Mouse (Mus musculus) right cerebral cortex, postnatal 4 days (tissue): ENCODE measurements at regions not wholly inside any gene's neighbourhood (a gene's known extent, or its start where the extent isn't known, plus 50 kb on each side); places are given as distances from the start of the nearest gene placed in this dataset.

Source experiments
- DNase-seq: peaks from one replicate; pipeline ENCODE4 v3.0.0-alpha.2; 2022

- no peak for DNase-seq
These were observed 144.7 kb upstream of the Dyrk2 start for GRCm38 (mm10) chr10:119014731-119015130.

GRCm38 (mm10) chr10:119013758-119014157, 143.7 kb upstream of the Dyrk2 start:
- no peak for DNase-seq

- no peak for DNase-seq
These were observed 141.5 kb upstream of the Dyrk2 start for GRCm38 (mm10) chr10:119011511-119011910.

GRCm38 (mm10) chr10:119010884-119011283, 140.9 kb upstream of the Dyrk2 start:
- no peak for DNase-seq

GRCm38 (mm10) chr10:119006866-119007575, 137.0 kb upstream of the Dyrk2 start:
- no peak for DNase-seq

- DNase-seq: no peak
These were observed 135.5 kb upstream of the Dyrk2 start for GRCm38 (mm10) chr10:119005491-119005890.

GRCm38 (mm10) chr10:119004426-119004825, 134.4 kb upstream of the Dyrk2 start:
- DNase-seq: no peak

- no peak for DNase-seq
These were observed 133.8 kb upstream of the Dyrk2 start for GRCm38 (mm10) chr10:119003839-119004238.

- no peak for DNase-seq
These were observed 133.0 kb upstream of the Dyrk2 start for GRCm38 (mm10) chr10:119003042-119003441.

DNA sequence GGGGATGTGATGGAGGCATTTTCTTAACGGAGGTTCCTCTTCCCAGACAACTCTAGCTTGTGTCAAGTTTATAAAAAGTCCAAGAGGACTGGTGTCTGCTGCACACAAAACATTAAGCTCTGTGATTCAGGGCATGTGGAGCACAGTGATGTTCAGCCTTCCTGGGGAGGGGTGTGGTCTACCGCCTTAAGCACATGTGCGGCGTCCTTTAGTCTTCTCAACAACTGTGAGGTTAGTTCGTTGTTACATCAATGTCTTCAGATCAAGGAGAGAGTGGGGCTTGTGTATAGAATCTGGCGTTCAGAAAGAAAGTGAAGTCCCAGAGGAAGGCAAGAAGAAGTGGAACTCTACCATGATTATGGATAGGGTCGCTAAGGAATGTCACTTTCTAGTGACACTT, 131.9 kb upstream of the Dyrk2 start:
- DNase-seq: no peak

GRCm38 (mm10) chr10:119001000-119001780, 131.2 kb upstream of the Dyrk2 start:
- no peak for DNase-seq

DNA sequence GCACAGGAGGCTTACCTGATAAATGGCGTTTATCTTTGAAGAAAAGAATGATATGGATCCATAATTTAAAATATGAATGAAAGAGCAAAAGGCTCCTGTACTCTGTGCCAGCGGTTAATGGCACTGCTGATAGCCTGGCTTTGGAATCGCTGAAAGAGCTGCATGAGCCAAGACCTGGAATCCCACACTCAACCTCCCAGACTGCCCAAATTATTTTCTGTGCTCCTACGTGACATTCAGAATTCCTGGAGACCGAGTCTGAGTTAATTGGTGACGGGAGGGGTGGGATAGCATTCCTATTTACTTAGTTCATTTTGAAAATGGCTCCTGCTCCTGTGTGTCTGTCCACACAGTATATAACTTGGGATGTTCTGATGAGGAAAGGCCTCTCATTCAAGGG, 129.0 kb upstream of the Dyrk2 start:
- DNase-seq: no peak

- no peak for DNase-seq
These were observed 127.0 kb upstream of the Dyrk2 start for GRCm38 (mm10) chr10:118997034-118997433.

DNA sequence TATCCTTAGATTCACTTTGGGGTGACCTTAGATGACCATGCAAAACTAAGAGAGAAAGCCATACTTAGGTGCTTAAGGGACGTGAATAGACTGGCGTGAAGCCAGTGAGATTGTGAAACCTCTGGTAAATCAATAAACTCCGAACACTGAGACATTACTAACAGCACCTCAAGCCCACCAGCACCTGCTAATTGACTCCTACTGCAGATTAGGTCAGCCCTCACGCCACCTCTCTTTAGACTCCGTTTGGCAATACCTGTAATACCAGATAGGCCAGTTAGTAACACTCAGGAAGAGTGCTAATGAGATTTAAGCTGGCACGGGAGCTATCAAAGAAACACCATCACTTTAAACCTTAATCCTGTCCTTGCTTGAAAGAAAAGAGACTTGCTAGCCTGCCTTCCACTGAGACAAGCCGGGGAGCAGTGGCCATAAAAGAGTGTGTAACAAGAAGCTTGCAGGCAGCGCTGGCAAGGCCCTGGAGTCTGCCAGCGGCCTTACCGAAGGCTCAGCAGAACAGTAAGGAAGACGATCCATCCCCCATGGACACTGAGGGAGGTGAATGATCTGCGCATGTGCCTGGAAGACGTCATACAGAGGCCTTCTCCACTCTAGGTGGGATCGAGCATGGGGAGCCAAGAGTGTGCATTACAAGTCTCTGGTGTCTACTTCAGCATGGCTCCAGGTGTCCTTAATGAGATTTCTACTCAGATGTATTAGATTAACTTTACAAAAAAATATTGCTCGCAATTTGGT, 124.0 kb upstream of the Dyrk2 start:
- DNase-seq: no peak

DNA sequence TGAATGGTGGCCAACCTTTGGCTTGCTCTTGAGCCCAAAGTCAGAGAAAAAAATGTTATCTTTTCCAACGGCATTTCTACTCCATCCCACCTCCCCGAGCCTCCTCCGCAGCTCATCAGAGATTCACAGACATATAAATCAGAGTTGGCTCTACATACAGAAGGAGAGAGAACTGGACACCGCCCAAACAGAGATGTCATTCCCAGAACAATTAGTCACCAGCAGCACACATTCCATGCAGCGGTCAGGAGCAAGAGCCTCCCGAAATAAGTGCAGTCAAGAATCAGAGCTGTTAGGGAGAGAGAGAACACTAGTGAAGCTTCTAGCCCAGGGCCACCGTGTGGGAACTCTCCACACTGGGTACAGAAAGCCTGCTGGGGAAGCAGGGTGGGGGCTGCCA, 121.2 kb upstream of the Dyrk2 start:
- DNase-seq: no peak

DNA sequence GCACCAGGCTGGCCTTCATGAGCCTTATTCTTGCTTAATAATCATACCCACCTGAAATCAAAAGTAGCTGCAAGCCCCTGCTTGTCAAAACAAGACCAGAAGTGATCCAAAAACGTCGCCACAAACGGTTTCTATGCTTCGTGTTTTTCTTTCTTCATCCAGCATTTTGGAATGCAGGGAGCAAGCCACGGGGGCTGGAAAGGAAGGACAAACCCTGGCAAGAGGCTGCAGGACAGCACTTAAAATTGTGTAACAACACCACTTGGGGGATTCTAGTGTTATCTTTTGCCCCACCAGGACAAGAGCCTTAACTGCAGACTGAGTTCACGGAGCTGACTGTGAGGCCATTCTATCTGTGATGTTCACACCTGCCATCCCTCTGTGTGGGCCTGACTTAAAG, 120.5 kb upstream of the Dyrk2 start:
- DNase-seq: no peak

- DNase-seq: no peak
These were observed 119.8 kb upstream of the Dyrk2 start for GRCm38 (mm10) chr10:118989812-118990211.

GRCm38 (mm10) chr10:118988249-118988648, 118.2 kb upstream of the Dyrk2 start:
- no peak for DNase-seq

DNA sequence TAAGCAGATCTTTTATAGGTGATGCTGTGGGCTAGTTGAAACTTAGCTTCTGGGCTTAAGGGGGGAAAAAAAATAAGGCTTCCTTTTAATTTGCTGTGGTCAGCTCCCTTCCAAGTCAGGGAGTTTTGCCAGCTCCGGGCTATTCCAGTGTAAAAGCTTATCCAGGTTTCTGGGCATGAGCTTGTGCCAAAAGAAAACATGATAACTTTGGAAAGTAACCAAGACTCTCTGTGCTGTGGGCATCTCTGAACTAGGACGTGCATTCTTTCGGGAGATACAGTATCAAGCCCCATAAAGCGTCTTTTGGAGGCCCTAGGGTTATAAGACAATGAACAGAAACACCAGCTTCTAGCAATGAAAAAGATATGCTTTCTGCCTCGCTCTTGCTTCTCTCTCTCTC, 114.6 kb upstream of the Dyrk2 start:
- DNase-seq: peak; percentile 15

GRCm38 (mm10) chr10:118981446-118981845, 111.4 kb upstream of the Dyrk2 start:
- DNase-seq: no peak

DNA sequence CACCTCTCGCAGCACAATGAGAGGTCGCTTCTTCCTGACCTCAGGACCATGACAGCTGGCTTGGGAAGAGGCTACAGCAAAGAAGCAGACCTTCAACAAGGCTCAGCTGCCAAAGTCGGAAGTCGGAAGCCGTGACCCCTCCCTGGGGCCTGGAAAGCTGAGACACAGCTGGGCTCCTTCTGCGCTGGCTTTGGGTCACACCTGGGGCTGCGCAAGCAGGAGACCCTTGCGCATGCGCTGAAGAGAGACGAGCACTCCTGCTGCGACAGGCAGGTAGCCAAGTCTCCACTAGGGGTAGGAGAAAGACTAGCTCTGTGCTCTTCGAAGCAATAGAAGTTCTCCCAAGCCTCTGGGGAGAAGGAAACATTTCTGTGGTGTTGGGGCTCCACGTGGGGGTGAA, 109.3 kb upstream of the Dyrk2 start:
- DNase-seq: no peak

GRCm38 (mm10) chr10:118978181-118978743, 108.3 kb upstream of the Dyrk2 start:
- no peak for DNase-seq

DNA sequence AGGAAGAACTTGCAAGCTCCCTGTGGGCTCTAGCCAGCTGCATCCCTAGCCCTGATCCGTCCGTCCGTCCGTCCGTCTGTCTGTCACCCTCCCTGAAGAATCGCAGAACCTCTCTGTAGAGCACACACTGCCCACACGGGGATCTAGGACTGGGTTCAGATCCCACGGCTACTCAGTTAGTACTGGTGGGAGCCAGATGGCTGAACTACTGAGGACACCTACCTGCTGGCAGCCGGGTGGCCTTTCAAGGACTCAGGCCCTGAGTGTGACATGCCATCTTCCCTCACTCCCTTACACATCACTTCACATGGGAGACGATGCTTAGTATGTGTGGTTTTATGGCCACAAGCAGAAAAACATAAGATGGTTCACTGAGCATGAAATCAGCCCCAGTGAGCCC, 106.4 kb upstream of the Dyrk2 start:
- DNase-seq: no peak
